Mouse (Mus musculus) liver, embryonic 16.5 days (tissue): ENCODE measurements around the gene Pex10. TPM values are rescaled to one million over a fixed set of nuclear protein-coding genes. Genes with fewer than 3 reads are reported as not detected.

Experiments
- ATAC-seq: fragments of 200-750 bp; cut with Nextera tagmentation; 2 replicates; pipeline ENCODE4 v1.8.0; 2017; ENCODE audit warnings: low read depth, mild to moderate bottlenecking, moderate number of reproducible peaks, moderate library complexity
- H3K27ac ChIP-seq: fragments of 300-500 bp; sonication (generic); 2 replicates; pipeline ENCODE4 v1.5.1; 2014; ENCODE audit warnings: mild to moderate bottlenecking, low read length
- H3K27me3 ChIP-seq: fragments of 300-500 bp; sonication (generic); 2 replicates; pipeline ENCODE4 v1.6.1; 2014; ENCODE audit warnings: low read depth, low read length, mixed read lengths; ENCODE audit not compliant: control insufficient read depth, insufficient read depth
- H3K36me3 ChIP-seq: fragments of 300-500 bp; sonication (generic); 2 replicates; pipeline ENCODE4 v1.6.1; 2014; ENCODE audit warnings: mild to moderate bottlenecking; ENCODE audit not compliant: control insufficient read depth, insufficient read depth
- H3K4me1 ChIP-seq: fragments of 300-500 bp; sonication (generic); 2 replicates; pipeline ENCODE4 v1.6.1; 2014; ENCODE audit warnings: low read depth, low read length, mixed read lengths; ENCODE audit not compliant: control insufficient read depth
- H3K4me2 ChIP-seq: fragments of 300-500 bp; sonication (generic); 2 replicates; pipeline ENCODE4 v1.6.1; 2014; ENCODE audit warnings: low read depth, low read length, mixed read lengths
- H3K4me3 ChIP-seq: fragments of 300-500 bp; sonication (generic); 2 replicates; pipeline ENCODE4 v1.5.1; 2014; ENCODE audit warnings: low read depth, mild to moderate bottlenecking, low read length
- H3K9ac ChIP-seq: fragments of 300-500 bp; sonication (generic); 2 replicates; pipeline ENCODE4 v1.6.1; 2014; ENCODE audit warnings: low read depth, low read length
- H3K9me3 ChIP-seq: fragments of 300-500 bp; sonication (generic); replicated peaks from 2 replicates; pipeline ENCODE4 v1.6.1; 2016; ENCODE audit warnings: low read length; ENCODE audit not compliant: control insufficient read depth
- WGBS: fragments of 180-500 bp; shearing (Covaris S2); extraction: QIAGEN DNeasy Blood & Tissue Kit; methylation state at CpG from one replicate; pipeline ENCODE4 v1.1.7; 2014; ENCODE audit not compliant: insufficient replicate concordance; 5-methylcytosine and 5-hydroxymethylcytosine counted together
- polyA plus RNA-seq: library from polyadenylated mRNA; unstranded; fragments of >200 nt; fragmentation: Nextera tagmentation; extraction: Ambion mirVana; gene quantifications from 2 replicates; pipeline ENCODE4 v1.2.1, GENCODE M21; 2015

The Pex10 gene
- polyA plus RNA-seq, 1 experiment from 2014 or later = 8.9 TPM

GRCm38 (mm10) chr4:155050116-155050515 is 16.7 kb upstream of the Pex10 start:
- no peak overlapping the region for H3K4me2 ChIP-seq
- ATAC-seq = no peak
- H3K36me3 ChIP-seq = no peaks in the 10 kb centered on the region
- no peaks in the 10 kb centered on the region for H3K9me3 ChIP-seq
- H3K4me3 ChIP-seq = no peak overlapping the region
- no peak overlapping the region for H3K9ac ChIP-seq
- no peak overlapping the region for H3K27ac ChIP-seq
- 62% methylated on average over 7 of the region's 7 CpGs for WGBS
- no peaks in the 10 kb centered on the region for H3K4me1 ChIP-seq
- H3K27me3 ChIP-seq = no peaks in the 10 kb centered on the region

GRCm38 (mm10) chr4:155056724-155057123 is 10.1 kb upstream of the Pex10 start, which contains the start of gene Plch2:
Plch2 (minus strand) TSS chr4:155056784.
- H3K4me2 ChIP-seq = no peak within 1 kb of the TSS
- H3K4me3 ChIP-seq = no peak within 1 kb of the TSS
- H3K27me3 ChIP-seq = no peaks in the 10 kb centered on the region
- ATAC-seq = no peak
- 51% methylated on average over 10 of the region's 10 CpGs for WGBS
- H3K36me3 ChIP-seq = no peaks in the 10 kb centered on the region
- no peaks in the 10 kb centered on the region for H3K4me1 ChIP-seq
- no peak within 1 kb of the TSS for H3K9ac ChIP-seq
- no peaks in the 10 kb centered on the region for H3K9me3 ChIP-seq
- H3K27ac ChIP-seq = no peak within 1 kb of the TSS

- no peaks in the 10 kb centered on the region for H3K27me3 ChIP-seq
- H3K27ac ChIP-seq = no peak overlapping the region
- no peaks in the 10 kb centered on the region for H3K36me3 ChIP-seq
- no peak overlapping the region for H3K4me3 ChIP-seq
- no peak for ATAC-seq
- H3K4me2 ChIP-seq = no peak overlapping the region
- H3K9me3 ChIP-seq = no peaks in the 10 kb centered on the region
- H3K4me1 ChIP-seq = no peaks in the 10 kb centered on the region
- 31% methylated on average over 10 of the region's 10 CpGs for WGBS
- no peak overlapping the region for H3K9ac ChIP-seq
Measured at GRCm38 (mm10) chr4:155058325-155058724, 8.5 kb upstream of the Pex10 start.

- Histone ChIP-seq H3K27ac (no peak overlapping the region), H3K9me3 (no peaks in the 10 kb centered on the region), H3K4me3 (no peak overlapping the region), H3K27me3 (no peaks in the 10 kb centered on the region), H3K9ac (no peak overlapping the region), H3K4me1 (peaks cover 18% of the 10 kb centered on the region), H3K4me2 (no peak overlapping the region), H3K36me3 (peaks cover 4% of the 10 kb centered on the region)
- WGBS = 31% methylated on average over 3 of the region's 3 CpGs
- no peak for ATAC-seq
Measured at GRCm38 (mm10) chr4:155063895-155064294, 2.9 kb upstream of the Pex10 start.

- Histone ChIP-seq H3K4me3 (no peak overlapping the region), H3K4me2 (no peak overlapping the region), H3K36me3 (peaks cover 9% of the 10 kb centered on the region), H3K9me3 (no peaks in the 10 kb centered on the region), H3K9ac (no peak overlapping the region), H3K27me3 (no peaks in the 10 kb centered on the region), H3K4me1 (peaks cover 18% of the 10 kb centered on the region), H3K27ac (no peak overlapping the region)
- 56% methylated on average over 2 of the region's 2 CpGs for WGBS
- ATAC-seq = no peak
Measured at GRCm38 (mm10) chr4:155064474-155064873, 2.3 kb upstream of the Pex10 start.

GRCm38 (mm10) chr4:155065970-155066833 is 614 bp upstream of the Pex10 start:
- H3K9ac ChIP-seq = peak overlapping the region; percentile 55
- WGBS = 2% methylated on average over 15 of the region's 15 CpGs

GRCm38 (mm10) chr4:155068357-155068972 is 1.6 kb downstream of the Pex10 start:
- Histone ChIP-seq H3K27ac (no peak overlapping the region), H3K9me3 (no peaks in the 10 kb centered on the region), H3K4me1 (peaks cover 18% of the 10 kb centered on the region), H3K27me3 (no peaks in the 10 kb centered on the region), H3K9ac (no peak overlapping the region), H3K4me2 (peak overlapping the region; percentile 73; the same call in 1 of the 2 replicates), H3K36me3 (peaks cover 44% of the 10 kb centered on the region), H3K4me3 (no peak overlapping the region)
- 89% methylated on average over 20 of the region's 20 CpGs for WGBS
- no peak for ATAC-seq

More at GRCm38 (mm10) chr4:155065970-155066833, 614 bp upstream of the Pex10 start:
- Histone ChIP-seq H3K4me1 (peaks cover 18% of the 10 kb centered on the region), H3K4me2 (peak overlapping the region; percentile 73), H3K4me3 (peak overlapping the region; percentile 65), H3K9me3 (no peaks in the 10 kb centered on the region), H3K27me3 (no peaks in the 10 kb centered on the region), H3K27ac (peak overlapping the region; percentile 82), H3K36me3 (peaks cover 26% of the 10 kb centered on the region)
- peak; percentile 47 for ATAC-seq

- WGBS = 81% methylated on average over 6 of the region's 6 CpGs
- H3K36me3 ChIP-seq = peaks cover 46% of the 10 kb centered on the region
Measured at GRCm38 (mm10) chr4:155069191-155069590, 2.4 kb downstream of the Pex10 start.

GRCm38 (mm10) chr4:155070199-155070598 is 3.4 kb downstream of the Pex10 start:
- H3K36me3 ChIP-seq = peaks cover 55% of the 10 kb centered on the region
- 89% methylated on average over 13 of the region's 13 CpGs for WGBS

More at GRCm38 (mm10) chr4:155069191-155069590, 2.4 kb downstream of the Pex10 start:
- Histone ChIP-seq H3K4me2 (no peak overlapping the region), H3K4me3 (no peak overlapping the region), H3K27ac (no peak overlapping the region), H3K27me3 (no peaks in the 10 kb centered on the region), H3K4me1 (peaks cover 18% of the 10 kb centered on the region), H3K9ac (no peak overlapping the region), H3K9me3 (no peaks in the 10 kb centered on the region)
- ATAC-seq = no peak

More at GRCm38 (mm10) chr4:155070199-155070598, 3.4 kb downstream of the Pex10 start:
- Histone ChIP-seq H3K4me3 (no peak overlapping the region), H3K4me1 (peaks cover 18% of the 10 kb centered on the region), H3K27ac (no peak overlapping the region), H3K9me3 (no peaks in the 10 kb centered on the region), H3K4me2 (no peak overlapping the region), H3K27me3 (no peaks in the 10 kb centered on the region), H3K9ac (no peak overlapping the region)
- no peak for ATAC-seq
